Mouse (Mus musculus): ENCODE results near the gene Pirb.
"Not testable (repeated sequence)": the region's sequence is repeated elsewhere in the genome, so short reads cannot be mapped to it uniquely, and the experiment has no call there.

Gene Pirb

DNA sequence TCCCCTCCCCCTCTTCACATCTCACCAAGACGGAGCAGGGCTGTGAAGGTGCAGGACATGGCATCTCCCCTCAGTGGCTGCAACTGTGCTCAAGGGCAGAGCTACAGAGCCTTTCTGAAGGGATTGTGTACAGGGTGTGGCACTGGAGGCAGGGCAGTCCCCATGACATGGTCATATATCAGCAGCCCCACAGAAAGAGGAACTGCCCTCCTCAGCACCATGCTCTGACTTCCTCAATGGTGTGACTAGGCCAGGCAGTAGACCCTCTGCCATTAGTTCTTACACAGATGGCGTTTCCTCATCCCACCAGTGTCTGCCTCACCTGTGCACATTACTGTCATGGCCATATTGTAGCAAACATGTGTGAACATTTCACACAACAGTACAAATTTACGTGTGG, at the start of gene Pirb:
Gene Pirb, minus strand, starts transcription at position 124 of the 400 bp plus-strand sequence.
- not testable (repeated sequence) for DNase-seq (ENCODE audit: low read depth, low spot score)

GRCm38 (mm10) chr7:3732675-3733074, 12.5 kb upstream of the Pirb start:
- not testable (repeated sequence) for DNase-seq (ENCODE audit: low read depth, low spot score)

- not testable (repeated sequence) for DNase-seq (ENCODE audit: low read depth, low spot score)
These were observed 5.3 kb upstream of the Pirb start for GRCm38 (mm10) chr7:3725459-3725858.

GRCm38 (mm10) chr7:3715249-3715648, 4.9 kb downstream of the Pirb start:
- DNase-seq (ENCODE audit: low read depth, low spot score), result no peak

GRCm38 (mm10) chr7:3712264-3712942, 7.8 kb downstream of the Pirb start:
- DNase-seq (ENCODE audit: low read depth, low spot score), result no peak

DNA sequence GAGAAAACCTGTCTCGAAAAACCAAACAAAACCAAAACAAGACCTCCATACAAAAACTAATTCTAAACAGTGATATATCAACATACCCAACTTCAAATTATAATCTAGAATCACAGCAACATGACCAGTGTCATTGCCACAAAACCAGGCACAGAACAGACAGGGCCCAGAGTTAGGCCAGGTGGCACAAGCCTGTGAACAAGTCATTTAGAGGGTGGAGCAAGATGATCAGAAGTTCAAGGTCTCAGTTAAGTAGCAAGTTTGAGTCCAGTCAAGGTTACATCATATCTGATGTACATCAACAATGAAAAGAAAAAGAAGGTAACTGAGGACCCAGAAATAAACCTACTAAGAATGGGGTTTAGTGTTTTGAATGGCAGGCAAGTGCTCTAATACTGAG, 11.2 kb downstream of the Pirb start:
- no peak for DNase-seq (ENCODE audit: low read depth, low spot score)

GRCm38 (mm10) chr7:3708447-3708980, 11.7 kb downstream of the Pirb start:
- DNase-seq (ENCODE audit: low read depth, low spot score), result peak; percentile 10

DNA sequence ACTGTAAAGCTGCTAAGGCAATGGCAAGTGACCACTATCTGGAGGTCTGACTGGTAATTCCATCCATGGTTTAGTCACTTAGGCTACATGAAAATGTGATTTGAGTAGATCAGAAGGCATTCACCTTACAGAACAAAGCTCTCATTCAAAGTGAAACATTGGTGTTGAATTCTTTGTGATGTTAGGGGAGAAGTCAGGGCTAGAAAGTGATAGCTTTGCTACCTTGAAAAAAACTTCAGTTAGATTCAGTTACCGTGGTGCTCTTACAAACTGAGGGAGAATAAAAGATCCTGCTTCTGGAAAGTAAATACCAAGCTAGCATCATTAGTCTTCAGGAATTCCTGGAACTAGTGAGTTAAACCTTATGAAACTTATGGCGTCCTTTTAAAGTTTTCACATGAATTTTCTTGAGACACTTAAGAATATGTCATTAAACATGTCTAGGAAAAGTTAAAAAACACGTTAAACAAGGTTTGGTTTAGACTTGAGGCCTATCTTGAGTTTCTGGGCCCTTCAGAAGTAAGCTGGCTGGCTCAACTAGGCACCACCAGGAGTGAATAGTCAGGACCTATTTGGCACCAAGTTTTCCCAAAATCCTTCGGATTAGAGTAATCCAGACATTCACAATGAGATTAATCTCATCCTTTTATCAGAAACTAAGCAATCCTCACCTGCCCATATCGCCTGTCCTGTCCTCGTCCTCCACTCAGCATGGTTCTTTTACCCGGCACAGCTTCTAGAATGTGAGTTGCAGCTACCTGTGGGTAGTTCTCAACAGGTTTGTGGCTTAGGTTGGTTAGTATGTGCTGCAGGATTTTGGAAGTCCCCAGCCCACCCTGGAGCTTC, 12.4 kb downstream of the Pirb start:
- peak; percentile 16 for DNase-seq (ENCODE audit: low read depth, low spot score)

DNA sequence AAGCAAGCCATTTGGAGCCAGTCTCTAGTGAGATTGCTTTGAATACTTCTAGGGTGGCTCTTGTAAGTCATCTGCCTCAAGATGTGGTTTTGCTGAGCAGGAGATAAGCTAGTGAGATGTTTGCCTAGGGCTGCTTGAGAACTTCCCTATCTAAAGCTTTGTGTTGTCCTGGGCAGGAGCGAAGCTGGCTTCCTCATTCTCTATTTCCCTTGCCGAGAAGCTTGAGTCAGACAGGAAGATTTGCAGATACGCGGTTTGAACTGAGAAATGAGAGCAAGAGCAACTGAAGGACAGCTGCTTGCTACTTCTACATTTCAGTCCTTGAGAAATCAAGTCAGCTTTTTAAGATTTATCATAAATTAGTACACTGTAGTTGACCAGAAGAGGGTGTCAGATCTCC, 13.2 kb downstream of the Pirb start:
- DNase-seq (ENCODE audit: low read depth, low spot score), result peak; percentile 15

- DNase-seq (ENCODE audit: low read depth, low spot score), result peak; percentile 23
These were observed 13.8 kb downstream of the Pirb start for GRCm38 (mm10) chr7:3706343-3706934.

- no peak for DNase-seq (ENCODE audit: low read depth, low spot score)
These were observed 14.3 kb downstream of the Pirb start for GRCm38 (mm10) chr7:3705911-3706310.

- not testable (repeated sequence) for DNase-seq (ENCODE audit: low read depth, low spot score)
These were observed 14.7 kb downstream of the Pirb start for GRCm38 (mm10) chr7:3705461-3705860.

DNA sequence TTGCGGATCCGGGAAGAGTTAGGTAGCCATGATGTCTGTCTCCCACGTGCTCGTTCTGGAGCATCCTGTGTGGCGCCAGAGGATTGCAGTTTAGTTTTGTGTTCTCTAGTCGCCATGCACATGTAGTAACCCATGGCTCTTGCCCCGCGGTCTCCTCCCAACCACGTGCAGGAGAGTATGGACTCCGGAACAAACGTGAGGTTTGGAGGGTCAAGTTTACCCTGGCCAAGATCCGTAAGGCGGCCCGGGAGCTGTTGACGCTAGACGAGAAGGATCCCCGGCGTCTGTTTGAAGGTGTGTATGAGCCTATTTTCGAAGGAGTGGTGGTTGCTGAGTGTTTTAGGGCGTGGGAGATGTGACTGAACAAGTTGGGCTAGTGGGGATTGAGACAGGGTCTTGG, 15.7 kb downstream of the Pirb start:
- no peak for DNase-seq (ENCODE audit: low read depth, low spot score)

- DNase-seq (ENCODE audit: low read depth, low spot score), result peak; percentile 96
These were observed 16.2 kb downstream of the Pirb start, which contains the start of gene Rps9 for GRCm38 (mm10) chr7:3703879-3704441. Rps9 (plus strand) TSS chr7:3703993.

- no peak for DNase-seq (ENCODE audit: low read depth, low spot score)
These were observed 16.9 kb downstream of the Pirb start for GRCm38 (mm10) chr7:3703148-3703878.

DNA sequence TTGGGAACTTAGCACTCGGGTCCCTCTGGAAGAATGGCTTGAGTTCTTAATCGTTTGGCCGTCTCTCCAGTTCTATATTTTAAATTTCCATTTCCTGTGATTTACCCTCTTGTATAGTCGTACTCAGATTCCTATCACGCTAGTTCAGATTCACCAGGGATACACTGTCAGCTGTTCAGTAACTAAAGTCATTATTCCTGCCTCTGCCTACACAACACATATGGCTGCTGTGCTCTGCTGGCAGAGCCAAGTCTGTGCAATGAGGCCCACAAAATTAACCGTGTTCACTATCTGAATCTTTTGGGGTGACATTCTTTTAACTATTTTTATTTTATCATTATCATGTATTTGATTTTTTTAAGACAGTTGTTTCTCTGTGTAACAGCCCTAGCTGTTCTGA, 21.7 kb downstream of the Pirb start:
- no peak for DNase-seq (ENCODE audit: low read depth, low spot score)

DNA sequence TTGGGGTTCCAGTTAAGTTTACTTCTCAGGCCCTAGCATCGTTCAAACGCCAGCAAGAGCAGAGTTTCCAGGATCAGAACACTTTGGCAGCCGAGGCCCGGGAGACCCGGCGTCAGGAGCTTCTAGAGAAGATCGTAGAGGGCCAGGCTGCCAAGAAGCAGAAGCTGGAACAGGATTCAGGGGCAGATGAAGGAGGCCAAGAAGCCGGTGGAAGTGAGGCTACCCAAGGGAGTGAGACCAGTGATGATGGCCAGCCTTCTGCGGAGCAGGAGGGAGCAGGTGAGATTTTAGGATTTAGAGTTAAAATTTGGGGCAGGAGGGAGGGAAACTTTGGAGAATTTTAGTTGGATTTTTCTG, 25.3 kb downstream of the Pirb start:
- DNase-seq (ENCODE audit: low read depth, low spot score), result peak; percentile 30

- DNase-seq (ENCODE audit: low read depth, low spot score), result peak; percentile 94
These were observed 25.9 kb downstream of the Pirb start for GRCm38 (mm10) chr7:3694076-3694948.

- DNase-seq (ENCODE audit: low read depth, low spot score), result no peak
These were observed 26.4 kb downstream of the Pirb start for GRCm38 (mm10) chr7:3693809-3694075.

DNA sequence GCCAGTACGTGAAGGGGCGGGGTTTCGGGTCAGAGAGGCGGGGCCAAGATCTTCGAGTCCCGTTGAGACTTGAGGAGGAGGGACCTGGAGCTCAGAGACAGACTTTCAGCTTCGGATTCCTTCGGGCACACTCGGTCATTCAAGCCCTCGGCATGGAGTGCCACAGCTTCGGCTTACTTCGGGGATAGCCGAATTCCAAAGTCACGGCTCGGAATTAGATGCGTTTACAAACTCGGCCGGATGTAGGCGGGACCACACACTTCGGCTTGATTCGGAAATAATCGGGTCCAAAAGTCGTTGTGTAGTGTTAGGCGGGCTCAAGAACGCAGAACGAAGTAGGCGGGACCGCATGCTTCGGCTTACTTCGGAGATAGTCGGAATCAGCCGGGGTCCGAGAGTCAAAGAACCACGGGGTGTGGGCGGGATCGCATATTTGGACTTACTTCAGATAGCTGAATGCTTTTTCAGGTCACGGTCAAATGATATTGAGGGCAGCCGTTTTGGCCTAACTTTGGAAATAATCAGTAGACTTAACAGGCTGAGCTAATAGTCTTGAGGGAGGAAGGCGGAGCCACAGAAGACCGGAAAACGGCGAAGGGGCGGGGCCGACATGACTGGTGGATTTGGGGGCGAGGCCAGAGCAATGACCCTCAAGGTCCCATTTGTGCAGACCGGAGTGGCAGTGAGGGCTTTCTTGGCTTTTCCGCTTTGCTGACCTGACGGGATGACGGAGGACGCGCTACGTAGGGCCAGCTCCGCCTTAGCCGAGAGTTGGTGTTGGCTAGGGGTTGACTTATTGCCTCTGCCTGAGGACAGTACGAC, 27.0 kb downstream of the Pirb start, which contains the start of gene Mboat7:
Gene Mboat7, minus strand, starts transcription at position 537 of the 822 bp plus-strand sequence.
- DNase-seq (ENCODE audit: low read depth, low spot score), result peak; percentile 96

All from 3T3-L1 (cell line).